Mouse (Mus musculus) cerebellum, adult 2 months (tissue): ENCODE measurements around the gene Mfn2. TPM values are rescaled to one million over a fixed set of nuclear protein-coding genes. Genes with fewer than 3 reads are reported as not detected.

Experiments used
- DNase-seq, 2 experiments: peaks; one replicate each; pipeline ENCODE4 v3.0.0; 2021
- H3K27ac ChIP-seq: fragments of 200-500 bp; 2 replicates; pipeline ENCODE4 v1.5.1; 2012; ENCODE audit warnings: low read length, control low read depth, inconsistent platforms; ENCODE audit not compliant: insufficient read depth
- H3K27me3 ChIP-seq: fragments of 200-500 bp; 2 replicates; pipeline ENCODE4 v1.6.1; 2012; ENCODE audit warnings: inconsistent platforms, mild to moderate bottlenecking, low read length, moderate library complexity; ENCODE audit not compliant: control insufficient read depth, insufficient read depth
- H3K4me1 ChIP-seq: fragments of 200-500 bp; 2 replicates; pipeline ENCODE4 v1.6.1; 2011; ENCODE audit warnings: low read length; ENCODE audit not compliant: control insufficient read depth, insufficient read depth
- H3K4me3 ChIP-seq: fragments of 200-500 bp; replicated peaks from 2 replicates; pipeline ENCODE3; 2011; ENCODE audit warnings: mild to moderate bottlenecking, low read depth, low read length, control low read depth; ENCODE audit not compliant: insufficient read depth
- CTCF ChIP-seq: fragments of 200-500 bp; IDR thresholded peaks from 2 replicates; pipeline ENCODE4 v1.5.1; 2011; ENCODE audit warnings: low read depth, mild to moderate bottlenecking, control low read depth, low read length, moderate library complexity, borderline replicate concordance; ENCODE audit not compliant: insufficient read depth
- POLR2A ChIP-seq: fragments of 200-500 bp; IDR thresholded peaks from 2 replicates; pipeline ENCODE4 v1.6.1; 2011; ENCODE audit warnings: low read length, control low read depth, borderline replicate concordance; ENCODE audit not compliant: insufficient read depth
- WGBS: fragments of 180-500 bp; shearing (Covaris S2); methylation state at CpG from one replicate; pipeline ENCODE4 v1.1.7; 2018; 5-methylcytosine and 5-hydroxymethylcytosine counted together
- polyA plus RNA-seq: library from polyadenylated mRNA; depleted of rRNA; stranded (reverse); fragments of >200 nt; gene quantifications from 2 replicates; pipeline ENCODE4 v1.2.3, GENCODE M21; 2012; rRNA removed

Mfn2 gene
- 112 and 113 TPM in 2 replicates for polyA plus RNA-seq

GRCm38 (mm10) chr4:147904313-147905089 is at the start of gene Mfn2:
Gene Mfn2, minus strand, starts transcription at chr4:147904704.
- no peaks in the 10 kb centered on the region for H3K27me3 ChIP-seq
- peak within 1 kb of the TSS; percentile 100 for H3K4me3 ChIP-seq
- DNase-seq, result peak; percentile 93 to 96
- TF ChIP-seq CTCF (no peak), POLR2A (peak; percentile 74)
- H3K27ac ChIP-seq, result peak within 1 kb of the TSS; percentile 99
- WGBS, result under 1% methylated on average over 58 of the region's 59 CpGs
- peaks cover 10% of the 10 kb centered on the region for H3K4me1 ChIP-seq

- Histone ChIP-seq H3K4me3 (no peak overlapping the region), H3K27ac (no peak overlapping the region), H3K4me1 (no peaks in the 10 kb centered on the region; the same call in 1 of the 2 replicates), H3K27me3 (no peaks in the 10 kb centered on the region)
- DNase-seq, result no peak
- WGBS, result 14% methylated on average over 4 of the region's 4 CpGs
- TF ChIP-seq CTCF (peak; percentile 42; the same call in 1 of the 2 replicates), POLR2A (no peak)
These were observed 49.1 kb upstream of the Mfn2 start for GRCm38 (mm10) chr4:147953590-147953989.

DNA sequence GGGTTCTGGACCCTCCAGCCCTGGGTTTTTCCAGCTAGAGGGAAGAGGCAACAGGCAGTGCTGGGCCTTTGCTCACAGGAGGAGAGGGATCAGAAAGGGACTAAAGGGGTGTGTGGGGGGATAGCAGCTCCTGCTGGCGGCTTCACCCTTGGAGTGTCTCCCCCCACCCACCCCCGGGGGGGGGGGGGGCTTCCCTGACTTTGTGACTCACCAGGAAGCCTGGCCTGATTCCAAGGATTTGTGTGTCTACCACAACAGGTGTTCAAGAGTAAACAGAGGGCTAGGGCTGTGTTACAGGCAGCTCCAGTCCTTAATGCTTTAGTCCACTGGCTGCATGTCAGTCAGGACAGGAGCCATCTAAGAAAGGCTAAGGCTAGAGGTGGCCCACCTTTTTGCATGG is 43.0 kb upstream of the Mfn2 start:
- Histone ChIP-seq H3K27me3 (no peaks in the 10 kb centered on the region), H3K27ac (no peak overlapping the region), H3K4me3 (no peak overlapping the region), H3K4me1 (peaks cover 3% of the 10 kb centered on the region; the same call in 1 of the 2 replicates)
- no peak for TF ChIP-seq CTCF
- TF ChIP-seq POLR2A, result no peak
- DNase-seq, result no peak
- 14% methylated on average over 2 of the region's 2 CpGs for WGBS

DNA sequence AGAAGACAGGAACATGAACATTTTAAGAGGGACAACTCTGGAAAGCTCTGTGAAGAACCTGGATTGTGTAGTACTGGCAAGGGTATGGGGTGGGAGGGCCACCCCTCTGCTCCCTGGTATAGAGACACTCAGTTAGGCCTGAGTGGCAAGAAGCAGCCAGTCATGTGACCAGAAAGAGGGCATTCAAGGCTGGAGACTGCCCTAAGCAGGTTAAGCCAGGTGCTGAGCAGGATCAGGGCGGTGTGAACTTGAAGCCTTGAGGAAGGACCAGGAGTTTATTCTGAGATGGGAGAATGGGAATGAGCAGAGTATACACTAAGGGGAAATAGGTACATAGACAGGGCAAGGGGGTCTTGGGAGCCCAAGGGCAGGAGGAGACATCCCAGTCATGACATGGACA is 38.5 kb upstream of the Mfn2 start:
- no peak for DNase-seq
- Histone ChIP-seq H3K27ac (no peak overlapping the region), H3K4me1 (peaks cover 10% of the 10 kb centered on the region), H3K4me3 (no peak overlapping the region), H3K27me3 (no peaks in the 10 kb centered on the region)
- no peak for TF ChIP-seq POLR2A
- no peak for TF ChIP-seq CTCF
- WGBS, result 96% methylated on average over 1 of the region's 1 CpGs

DNA sequence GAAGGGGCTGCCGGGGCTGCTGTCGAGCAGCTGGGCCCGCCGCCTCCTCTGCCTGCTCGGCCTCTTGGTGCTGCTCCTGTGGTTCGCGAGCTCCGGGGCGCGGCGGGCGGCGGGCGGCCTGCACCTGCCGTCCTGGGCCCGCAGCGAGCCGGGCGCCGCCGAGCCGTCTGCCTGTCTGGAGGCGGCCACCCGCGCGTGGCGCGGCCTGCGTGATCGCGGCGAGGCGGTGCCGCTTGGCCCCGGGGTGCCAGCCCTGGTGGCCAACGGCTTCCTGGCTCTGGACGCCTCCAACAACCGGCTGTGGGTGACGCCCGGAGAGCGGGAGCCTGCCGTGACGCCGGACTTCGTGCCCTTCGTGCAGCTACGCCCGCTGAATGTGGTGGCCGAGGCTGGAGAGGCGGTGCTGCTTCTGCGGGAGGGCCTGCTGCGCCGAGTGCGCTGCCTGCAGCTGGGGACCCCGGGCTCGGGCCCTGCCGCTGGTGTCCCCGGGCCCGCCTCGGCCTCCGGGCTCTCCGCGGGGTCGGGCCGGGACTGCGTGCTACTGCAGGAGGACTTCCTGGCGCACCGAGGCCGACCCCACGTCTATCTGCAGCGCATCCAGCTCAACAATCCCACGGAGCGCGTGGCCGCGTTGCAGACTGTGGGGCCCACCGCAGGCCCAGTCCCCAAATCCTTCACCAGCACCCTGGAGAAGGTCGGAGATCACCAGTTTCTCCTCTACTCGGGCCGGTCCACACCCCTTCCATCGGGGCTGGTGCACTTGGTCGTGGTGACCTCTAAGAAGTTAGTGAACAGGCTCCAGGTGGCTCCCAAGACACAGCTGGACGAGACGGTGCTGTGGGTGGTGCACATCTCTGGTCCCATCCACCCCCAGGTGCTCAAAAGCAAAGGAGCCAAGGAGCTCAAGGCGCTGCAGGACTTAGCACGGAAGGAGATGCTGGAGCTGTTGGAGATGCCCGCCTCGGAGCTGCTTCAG is 36.8 kb upstream of the Mfn2 start:
- Histone ChIP-seq H3K27ac (peak overlapping the region; percentile 62; the same call in 1 of the 2 replicates), H3K4me1 (peaks cover 10% of the 10 kb centered on the region), H3K4me3 (peak overlapping the region; percentile 77), H3K27me3 (no peaks in the 10 kb centered on the region)
- TF ChIP-seq CTCF (no peak), POLR2A (no peak)
- WGBS, result 5% methylated on average over 84 of the region's 88 CpGs
- DNase-seq, result no peak

DNA sequence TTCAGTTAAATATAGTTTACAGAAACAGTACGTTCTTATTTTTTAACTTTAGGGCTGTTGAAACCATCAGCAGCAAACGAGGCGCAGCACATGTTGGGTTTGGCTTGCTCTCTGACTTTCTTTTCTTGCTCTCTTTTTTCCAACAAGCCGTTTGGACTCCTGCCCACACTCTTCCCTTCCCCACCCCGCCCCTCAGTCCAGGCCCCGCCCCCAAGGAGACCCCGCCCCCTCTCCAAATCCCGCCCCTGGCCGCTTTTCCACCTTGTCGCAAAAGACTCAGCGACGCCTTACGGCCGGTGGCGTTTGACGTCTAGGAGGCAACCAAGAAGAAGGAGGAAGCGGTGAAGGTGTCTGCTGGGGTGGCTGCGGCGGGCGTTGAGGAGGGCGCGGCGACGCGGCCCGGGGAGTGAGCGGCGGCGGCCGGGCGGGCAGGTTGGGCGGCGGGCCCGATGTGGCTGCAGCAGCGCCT is 36.1 kb upstream of the Mfn2 start, which contains the start of gene 2510039O18Rik:
2510039O18Rik (plus strand) TSS at position 320 of the 469 bp plus-strand sequence.
- under 1% methylated on average over 33 of the region's 35 CpGs for WGBS
- peak; percentile 82 to 84 for DNase-seq
- peak within 1 kb of the TSS; percentile 77 for H3K4me3 ChIP-seq

GRCm38 (mm10) chr4:147940111-147940510 is 35.6 kb upstream of the Mfn2 start:
- Histone ChIP-seq H3K4me3 (peak overlapping the region; percentile 52), H3K27me3 (no peaks in the 10 kb centered on the region), H3K27ac (no peak overlapping the region), H3K4me1 (peaks cover 9% of the 10 kb centered on the region)
- WGBS, result 13% methylated on average over 9 of the region's 9 CpGs
- TF ChIP-seq POLR2A, result no peak
- no peak for TF ChIP-seq CTCF
- peak in 1 of 2 experiments; percentile 22 for DNase-seq

More for the DNA sequence above, 36.1 kb upstream of the Mfn2 start, which contains the start of gene 2510039O18Rik:
- Histone ChIP-seq H3K4me1 (peaks cover 10% of the 10 kb centered on the region), H3K27ac (peak within 1 kb of the TSS; percentile 62; the same call in 1 of the 2 replicates), H3K27me3 (no peaks in the 10 kb centered on the region)
- TF ChIP-seq CTCF, result no peak
- TF ChIP-seq POLR2A, result peak; percentile 64; the same call in 1 of the 2 replicates
